Mouse (Mus musculus): Measurements from ENCODE around the gene Wdr54. TPM values are rescaled to one million over a fixed set of nuclear protein-coding genes. Genes with fewer than 3 reads are reported as not detected.

Gene Wdr54
- total and polyA plus RNA-seq, 2 experiments from 2014 or later = 13.4 to 24.1 TPM

DNA sequence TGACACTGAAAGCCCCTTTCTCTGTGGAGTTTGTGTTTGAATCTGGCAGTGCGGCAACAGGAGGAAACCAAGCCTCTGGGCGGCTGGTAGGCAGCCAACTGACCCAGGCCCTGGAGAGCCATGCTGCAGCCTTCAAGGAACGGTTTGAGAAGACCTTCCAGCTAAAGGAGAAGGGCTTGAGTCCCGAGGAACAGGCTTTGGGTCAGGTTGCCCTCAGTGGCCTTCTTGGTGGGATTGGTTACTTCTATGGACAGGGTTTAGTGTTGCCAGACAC, 39.1 kb downstream of the Wdr54 start:
- no peak for ATAC-seq
- no peak overlapping the region for H3K4me2 ChIP-seq (ENCODE audit: low read depth)
- no peak overlapping the region for H3K9ac ChIP-seq
- H3K4me1 ChIP-seq (ENCODE audit: insufficient read depth) = peaks cover 8% of the 10 kb centered on the region
- no peaks in the 10 kb centered on the region for H3K9me3 ChIP-seq (ENCODE audit: low read length)
- H3K27ac ChIP-seq (ENCODE audit: low read depth, low read length) = no peak overlapping the region
- H3K4me3 ChIP-seq (ENCODE audit: low read depth, low read length) = no peak overlapping the region
- TF ChIP-seq CTCF (IDR thresholded peaks at IDR 0.05; ENCODE audit: low read depth) = no peak
- 85% methylated on average over 4 of the region's 4 CpGs for WGBS
- DNase-seq = no peak
- H3K27me3 ChIP-seq (ENCODE audit: insufficient read depth, low read length) = no peaks in the 10 kb centered on the region
- H3K36me3 ChIP-seq (ENCODE audit: insufficient read depth) = peaks cover 25% of the 10 kb centered on the region

DNA sequence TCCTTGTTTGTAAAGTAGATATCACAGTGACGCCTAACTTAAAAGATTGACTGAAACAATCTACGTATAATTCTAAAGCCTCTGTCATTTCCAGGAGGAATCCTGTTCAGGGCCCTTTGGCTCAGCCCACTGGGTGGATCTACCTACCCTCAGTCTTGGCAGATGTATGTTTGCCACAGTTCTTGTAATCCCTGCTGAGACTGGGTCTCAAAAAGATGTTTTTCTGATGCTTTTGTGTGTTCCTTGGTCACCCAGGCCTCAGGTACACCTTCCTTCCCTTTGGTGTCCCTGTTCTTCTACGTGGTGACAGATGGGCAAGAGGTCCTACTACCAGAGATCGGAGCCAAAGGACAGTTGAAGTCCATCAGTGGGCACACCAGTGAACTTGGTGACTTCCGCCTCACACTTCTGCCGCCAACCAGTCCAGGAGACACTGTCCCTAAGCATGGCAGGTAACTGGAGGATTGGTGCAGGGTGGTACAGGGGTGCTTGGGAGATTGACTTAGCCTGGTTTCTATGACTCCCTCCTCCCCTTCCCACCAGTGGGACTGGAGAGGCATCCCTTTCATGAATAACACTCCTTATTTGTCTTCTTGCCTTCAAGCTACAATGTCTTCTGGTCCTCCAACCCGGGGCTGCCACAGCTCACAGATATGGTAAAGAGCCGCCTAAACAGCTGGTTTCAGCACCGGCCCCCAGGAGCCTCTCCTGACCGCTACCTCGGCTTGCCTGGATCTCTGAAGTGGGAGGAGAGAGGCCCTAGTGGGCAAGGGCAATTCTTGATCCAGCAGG, 39.6 kb downstream of the Wdr54 start:
- Histone ChIP-seq H3K27ac (ENCODE audit: low read depth, low read length) (no peak overlapping the region), H3K4me2 (ENCODE audit: low read depth) (peak overlapping the region; percentile 92), H3K27me3 (ENCODE audit: insufficient read depth, low read length) (no peaks in the 10 kb centered on the region), H3K4me1 (ENCODE audit: insufficient read depth) (peaks cover 7% of the 10 kb centered on the region; the same call in 1 of the 2 replicates), H3K4me3 (ENCODE audit: low read depth, low read length) (peak overlapping the region; percentile 68), H3K36me3 (ENCODE audit: insufficient read depth) (peaks cover 25% of the 10 kb centered on the region), H3K9me3 (ENCODE audit: low read length) (no peaks in the 10 kb centered on the region), H3K9ac (peak overlapping the region; percentile 76)
- WGBS = 76% methylated on average over 11 of the region's 11 CpGs
- DNase-seq (no peak), ATAC-seq (no peak)
- TF ChIP-seq CTCF (IDR thresholded peaks at IDR 0.05; ENCODE audit: low read depth) = no peak

DNA sequence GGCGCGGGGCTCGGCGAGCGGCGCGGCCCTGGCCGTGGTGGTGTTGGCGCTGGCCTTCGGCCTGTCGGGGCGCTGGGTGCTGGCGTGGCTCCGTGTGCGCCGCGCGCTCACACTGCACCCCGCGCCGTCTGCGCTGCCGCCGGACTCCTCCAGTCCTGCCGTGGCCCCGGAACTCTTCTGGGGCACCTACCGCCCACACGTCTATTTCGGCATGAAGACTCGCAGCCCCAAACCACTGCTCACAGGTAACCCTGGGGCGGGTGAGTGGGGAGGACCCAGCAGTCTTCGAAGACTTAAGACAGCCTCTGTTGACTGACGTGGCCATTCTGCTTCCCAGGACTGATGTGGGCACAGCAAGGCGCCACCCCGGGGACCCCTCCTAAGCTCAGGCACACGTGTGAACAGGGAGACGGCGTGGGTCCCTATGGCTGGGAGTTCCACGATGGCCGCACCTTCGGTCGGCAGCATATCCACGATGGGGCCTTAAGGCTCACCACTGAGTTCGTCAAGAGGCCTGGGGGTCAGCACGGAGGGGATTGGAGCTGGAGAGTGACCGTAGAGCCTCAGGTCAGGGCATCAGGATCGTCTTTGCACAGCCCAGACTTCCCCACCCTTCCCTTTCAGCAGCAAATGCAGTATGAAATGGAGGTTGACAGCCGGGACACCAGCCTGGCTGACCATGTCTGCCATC, 40.4 kb downstream of the Wdr54 start:
- DNase-seq (no peak), ATAC-seq (peak; percentile 62)
- no peak for TF ChIP-seq CTCF (IDR thresholded peaks at IDR 0.05; ENCODE audit: low read depth)
- under 1% methylated on average over 47 of the region's 48 CpGs for WGBS
- Histone ChIP-seq H3K27ac (ENCODE audit: low read depth, low read length) (peak overlapping the region; percentile 74), H3K9me3 (ENCODE audit: low read length) (no peaks in the 10 kb centered on the region), H3K4me1 (ENCODE audit: insufficient read depth) (peaks cover 7% of the 10 kb centered on the region; the same call in 1 of the 2 replicates), H3K9ac (peak overlapping the region; percentile 76), H3K4me2 (ENCODE audit: low read depth) (peak overlapping the region; percentile 92), H3K36me3 (ENCODE audit: insufficient read depth) (peaks cover 25% of the 10 kb centered on the region), H3K27me3 (ENCODE audit: insufficient read depth, low read length) (no peaks in the 10 kb centered on the region), H3K4me3 (ENCODE audit: low read depth, low read length) (peak overlapping the region; percentile 68)

DNA sequence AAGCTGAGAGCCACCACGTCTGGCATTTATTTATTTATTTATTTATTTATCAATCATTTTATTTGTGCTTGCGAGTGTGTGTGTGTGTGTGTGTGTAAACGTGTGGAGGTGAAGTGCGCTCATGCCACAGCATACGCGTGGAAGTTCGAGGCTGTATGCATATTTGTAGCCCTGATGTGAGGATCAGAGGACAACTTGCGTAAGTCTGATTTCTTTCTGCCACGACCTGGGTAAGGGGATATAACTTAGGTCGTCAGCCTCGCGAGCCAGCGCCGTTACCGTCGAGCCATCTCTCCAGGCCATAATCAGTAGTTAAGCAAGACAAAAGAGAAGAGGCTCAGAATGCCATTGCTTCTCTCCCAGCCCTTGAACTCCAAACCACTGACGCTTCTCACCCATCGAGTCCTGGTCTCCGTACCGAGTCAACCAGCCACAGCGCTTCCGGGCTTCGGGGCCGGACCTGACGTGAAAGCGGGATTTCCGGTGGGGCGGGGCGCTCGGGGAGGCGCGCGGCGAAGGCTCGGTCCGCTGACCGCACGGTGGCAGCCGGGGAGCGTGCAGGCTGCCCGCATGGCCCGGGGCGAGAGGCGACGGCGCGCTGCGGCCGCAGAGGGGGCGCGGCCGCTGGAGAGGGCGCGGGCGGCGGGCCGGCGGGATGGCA, 41.1 kb downstream of the Wdr54 start, which contains the start of gene Mogs:
Gene Mogs, plus strand, starts transcription at position 486 of the 661 bp plus-strand sequence.
- ATAC-seq = peak; percentile 92
- Histone ChIP-seq H3K4me1 (ENCODE audit: insufficient read depth) (peaks cover 2% of the 10 kb centered on the region; the same call in 1 of the 2 replicates), H3K9me3 (ENCODE audit: low read length) (no peaks in the 10 kb centered on the region), H3K27me3 (ENCODE audit: insufficient read depth, low read length) (no peaks in the 10 kb centered on the region), H3K4me2 (ENCODE audit: low read depth) (peak within 1 kb of the TSS; percentile 92), H3K4me3 (ENCODE audit: low read depth, low read length) (peak within 1 kb of the TSS; percentile 68), H3K9ac (peak within 1 kb of the TSS; percentile 76), H3K36me3 (ENCODE audit: insufficient read depth) (peaks cover 25% of the 10 kb centered on the region), H3K27ac (ENCODE audit: low read depth, low read length) (peak within 1 kb of the TSS; percentile 74)
- 2% methylated on average over 47 of the region's 58 CpGs for WGBS
- peak; percentile 53 for TF ChIP-seq CTCF (IDR thresholded peaks at IDR 0.05; ENCODE audit: low read depth)
- DNase-seq = peak; percentile 90

DNA sequence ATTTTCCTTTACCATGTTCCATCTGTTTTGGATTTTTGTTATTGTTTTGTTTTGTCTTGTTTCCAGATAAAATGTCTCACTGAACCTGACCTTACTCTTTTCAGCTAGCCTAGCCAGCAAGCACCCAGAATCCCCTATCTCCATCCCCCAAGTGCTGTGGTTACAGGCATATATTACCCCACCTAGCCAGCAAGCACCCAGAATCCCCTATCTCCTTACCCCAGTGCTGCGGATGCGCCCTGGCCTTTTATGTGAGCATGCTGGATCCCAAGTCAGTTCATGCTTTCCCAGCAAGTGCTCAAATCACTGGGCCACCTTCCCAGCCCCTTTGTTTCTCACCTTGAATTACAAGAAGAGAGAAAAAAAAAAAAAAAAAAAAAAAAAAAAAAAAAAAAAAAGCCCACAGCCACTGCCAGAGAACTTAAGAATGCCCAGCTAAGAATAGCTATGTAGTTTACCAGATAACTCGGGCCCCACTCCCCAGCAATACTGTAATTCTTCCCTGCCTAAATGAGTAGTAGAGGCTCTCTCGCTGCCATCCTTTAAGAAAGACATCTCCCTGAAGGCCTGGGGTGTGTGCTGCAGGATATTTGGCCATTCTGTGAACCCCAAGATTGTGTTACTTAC, 44.6 kb downstream of the Wdr54 start:
- no peak for TF ChIP-seq CTCF (IDR thresholded peaks at IDR 0.05; ENCODE audit: low read depth)
- H3K4me2 ChIP-seq (ENCODE audit: low read depth) = no peak overlapping the region
- no peaks in the 10 kb centered on the region for H3K27me3 ChIP-seq (ENCODE audit: insufficient read depth, low read length)
- ATAC-seq (no peak), DNase-seq (no peak)
- no peak overlapping the region for H3K27ac ChIP-seq (ENCODE audit: low read depth, low read length)
- 91% methylated on average over 4 of the region's 4 CpGs for WGBS
- no peaks in the 10 kb centered on the region; the same call in 1 of the 2 replicates for H3K36me3 ChIP-seq (ENCODE audit: insufficient read depth)
- no peak overlapping the region for H3K9ac ChIP-seq
- H3K4me1 ChIP-seq (ENCODE audit: insufficient read depth) = peaks cover 9% of the 10 kb centered on the region; the same call in 1 of the 2 replicates
- H3K4me3 ChIP-seq (ENCODE audit: low read depth, low read length) = no peak overlapping the region
- no peaks in the 10 kb centered on the region for H3K9me3 ChIP-seq (ENCODE audit: low read length)

DNA sequence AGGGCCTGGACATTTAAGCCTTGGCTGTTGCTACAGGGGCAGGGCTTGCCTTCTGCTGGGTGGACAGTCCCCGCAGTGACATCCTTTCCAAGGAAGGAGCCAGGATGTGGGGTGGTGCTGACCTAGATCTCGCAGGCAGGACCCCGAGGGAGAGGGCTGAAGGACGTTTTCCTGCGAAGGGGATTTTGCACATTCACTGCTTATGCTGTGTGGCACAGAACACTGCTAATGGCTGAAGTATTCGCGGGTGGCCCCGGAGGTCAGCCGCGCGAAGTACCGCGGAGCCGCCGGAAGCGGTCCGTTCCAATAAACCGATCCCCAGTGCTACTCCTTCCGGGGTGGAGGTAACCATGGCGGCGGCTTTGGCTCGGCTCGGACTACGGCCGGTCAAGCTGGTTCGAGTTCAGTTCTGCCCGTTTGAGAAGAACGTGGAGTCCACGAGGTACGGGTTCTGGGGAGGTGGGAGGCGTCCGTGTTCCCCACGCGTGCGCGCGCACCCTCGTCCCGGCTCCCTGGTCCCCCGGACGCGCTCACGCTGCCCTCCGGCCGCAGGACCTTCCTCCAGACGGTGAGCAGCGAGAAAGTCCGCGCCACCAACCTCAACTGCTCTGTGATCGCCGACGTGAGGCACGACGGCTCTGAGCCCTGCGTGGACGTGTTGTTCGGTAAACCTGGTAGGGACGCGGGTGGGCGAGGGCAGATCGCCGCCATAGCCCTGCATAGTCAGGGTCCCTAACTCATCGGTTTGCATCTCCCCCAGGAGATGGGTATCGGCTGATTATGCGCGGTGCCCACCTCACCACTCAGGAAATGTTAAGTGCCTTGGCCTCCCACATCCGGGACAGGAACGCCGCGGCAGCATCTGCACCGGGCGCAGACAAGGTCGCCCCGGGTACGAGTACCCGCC, 47.2 kb downstream of the Wdr54 start, which contains the start of gene Mrpl53:
Gene Mrpl53, plus strand, starts transcription at position 279 of the 907 bp plus-strand sequence.
- ATAC-seq = peak; percentile 85
- Histone ChIP-seq H3K4me3 (ENCODE audit: low read depth, low read length) (peak within 1 kb of the TSS; percentile 80), H3K4me1 (ENCODE audit: insufficient read depth) (peaks cover 9% of the 10 kb centered on the region; the same call in 1 of the 2 replicates), H3K9me3 (ENCODE audit: low read length) (no peaks in the 10 kb centered on the region), H3K27me3 (ENCODE audit: insufficient read depth, low read length) (no peaks in the 10 kb centered on the region), H3K27ac (ENCODE audit: low read depth, low read length) (peak within 1 kb of the TSS; percentile 88), H3K9ac (peak within 1 kb of the TSS; percentile 89), H3K4me2 (ENCODE audit: low read depth) (peak within 1 kb of the TSS; percentile 90), H3K36me3 (ENCODE audit: insufficient read depth) (no peaks in the 10 kb centered on the region; the same call in 1 of the 2 replicates)
- DNase-seq = peak; percentile 83
- TF ChIP-seq CTCF (IDR thresholded peaks at IDR 0.05; ENCODE audit: low read depth) = no peak
- WGBS = under 1% methylated on average over 76 of the region's 76 CpGs

Data from forebrain, postnatal 0 days (tissue).